Mouse (Mus musculus): Measurements from ENCODE around the gene Nmur1.

Gene Nmur1

DNA sequence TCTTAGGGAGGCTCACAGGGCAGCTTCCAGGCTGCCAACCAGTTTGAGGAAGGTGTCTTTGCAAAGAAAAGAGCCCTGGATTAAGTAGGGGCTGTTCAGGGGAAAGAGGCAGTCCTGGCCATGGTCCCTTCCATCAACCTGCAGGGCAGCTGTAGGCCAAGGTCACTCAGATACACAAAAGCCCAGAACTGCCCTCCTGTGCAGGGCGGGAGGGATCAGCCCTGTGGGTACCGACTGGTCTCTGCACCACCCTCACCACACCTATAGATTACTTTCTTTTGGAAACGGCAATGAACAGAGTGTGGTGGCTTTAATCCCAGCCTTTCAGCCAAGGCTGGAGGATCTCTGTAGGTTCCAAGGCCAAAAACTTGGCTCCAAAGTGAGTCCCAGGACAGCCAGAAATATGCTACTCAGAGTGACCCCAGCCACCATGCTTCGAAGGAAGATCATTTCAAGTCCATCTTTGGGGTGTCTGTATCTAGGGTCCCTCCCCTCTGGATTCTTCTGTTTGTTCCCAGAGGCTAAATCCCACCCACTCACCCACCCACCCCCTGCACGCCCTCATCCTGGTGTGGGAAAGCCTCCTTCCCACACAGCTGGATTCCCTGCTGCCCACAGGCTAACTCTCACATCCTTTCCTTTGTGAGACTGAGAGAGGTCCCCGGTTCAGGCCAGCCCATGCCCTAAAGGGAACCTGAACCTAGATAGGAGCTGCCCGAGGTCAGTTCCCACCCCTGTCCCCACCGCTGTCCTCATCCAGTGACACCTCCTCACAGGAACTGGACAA is 17.6 kb upstream of the Nmur1 start:
- TF ChIP-seq GATA4 (IDR thresholded peaks at IDR 0.05; ENCODE audit: insufficient replicate concordance, low read length): no peak

DNA sequence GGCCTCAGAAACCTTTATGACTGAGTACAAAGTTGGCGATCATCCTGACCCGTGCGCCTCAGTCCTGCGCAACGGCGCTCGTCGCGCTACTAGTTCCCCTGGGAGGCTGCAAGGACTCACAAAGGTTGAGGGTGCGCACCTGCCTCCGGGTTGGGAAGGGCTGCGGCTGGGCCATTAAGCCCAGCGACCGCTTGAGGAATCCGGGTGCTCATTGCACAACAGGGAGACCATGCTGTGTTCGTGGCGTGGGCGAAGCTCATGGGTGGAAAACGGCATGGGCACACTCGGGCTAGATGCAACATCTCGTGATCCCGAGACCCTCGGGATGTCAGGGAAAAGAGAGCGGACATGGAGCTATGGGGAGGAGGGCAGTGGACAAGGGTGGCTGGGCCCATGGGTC is 16.8 kb upstream of the Nmur1 start:
- TF ChIP-seq GATA4 (IDR thresholded peaks at IDR 0.05; ENCODE audit: insufficient replicate concordance, low read length): no peak

DNA sequence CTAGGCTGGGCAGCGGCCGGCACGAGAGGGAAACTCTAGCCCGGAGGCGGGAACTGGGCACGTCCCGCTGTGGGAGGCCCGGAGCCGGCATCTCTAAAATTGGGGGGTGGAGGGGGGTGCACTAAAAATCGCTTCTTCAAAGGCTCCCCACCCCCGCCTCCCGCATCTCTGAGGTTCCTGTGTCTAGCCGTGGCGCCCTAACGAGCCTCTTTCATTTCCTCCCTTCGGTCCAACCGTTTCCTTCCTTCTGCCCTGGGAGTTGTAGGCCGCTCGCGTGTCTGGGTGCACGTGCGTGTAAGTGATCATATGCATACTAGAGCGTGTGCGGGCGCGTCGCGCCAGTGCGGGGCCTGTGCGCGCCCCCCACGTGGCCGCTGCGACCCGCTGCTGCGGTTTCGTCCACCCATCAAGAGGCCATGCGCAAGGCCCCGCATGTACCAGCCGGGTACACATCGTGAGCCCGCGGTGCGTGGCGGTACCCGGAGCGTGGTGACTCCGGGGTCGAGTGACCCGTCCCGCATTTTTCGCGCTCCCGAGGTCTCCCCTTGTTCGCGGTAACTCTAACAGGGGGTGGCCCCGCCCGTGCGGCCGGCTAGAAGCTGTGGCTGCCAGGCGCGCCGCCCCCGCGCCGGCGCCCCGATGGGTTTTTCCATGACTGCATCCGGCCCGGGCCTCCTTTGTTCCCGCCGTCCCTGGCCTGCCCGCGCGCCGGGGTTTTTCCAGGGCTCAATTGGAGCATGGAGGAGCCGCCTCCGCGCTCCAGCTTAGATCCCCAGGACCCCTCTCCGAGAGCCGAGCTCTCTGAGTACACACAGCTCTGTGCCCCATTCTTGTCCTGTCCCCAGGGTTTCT is 16.2 kb upstream of the Nmur1 start:
- 0 out of 2 replicates have a peak, but pooled peaks have one; percentile 5 for TF ChIP-seq GATA4 (IDR thresholded peaks at IDR 0.05; ENCODE audit: insufficient replicate concordance, low read length)

DNA sequence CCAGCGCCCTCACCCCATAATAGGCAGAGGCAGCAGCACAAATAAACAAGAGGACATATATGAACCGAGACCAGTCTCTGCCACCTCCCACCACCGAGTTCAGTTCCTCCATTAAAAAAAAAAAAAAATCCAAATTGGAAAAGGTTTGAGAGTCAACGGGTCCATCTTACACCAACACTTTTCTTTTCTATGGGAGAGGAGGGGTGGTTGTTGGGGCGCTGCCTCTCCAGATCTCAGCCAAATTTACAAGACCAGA is 15.6 kb upstream of the Nmur1 start:
- no peak for TF ChIP-seq GATA4 (IDR thresholded peaks at IDR 0.05; ENCODE audit: insufficient replicate concordance, low read length)

DNA sequence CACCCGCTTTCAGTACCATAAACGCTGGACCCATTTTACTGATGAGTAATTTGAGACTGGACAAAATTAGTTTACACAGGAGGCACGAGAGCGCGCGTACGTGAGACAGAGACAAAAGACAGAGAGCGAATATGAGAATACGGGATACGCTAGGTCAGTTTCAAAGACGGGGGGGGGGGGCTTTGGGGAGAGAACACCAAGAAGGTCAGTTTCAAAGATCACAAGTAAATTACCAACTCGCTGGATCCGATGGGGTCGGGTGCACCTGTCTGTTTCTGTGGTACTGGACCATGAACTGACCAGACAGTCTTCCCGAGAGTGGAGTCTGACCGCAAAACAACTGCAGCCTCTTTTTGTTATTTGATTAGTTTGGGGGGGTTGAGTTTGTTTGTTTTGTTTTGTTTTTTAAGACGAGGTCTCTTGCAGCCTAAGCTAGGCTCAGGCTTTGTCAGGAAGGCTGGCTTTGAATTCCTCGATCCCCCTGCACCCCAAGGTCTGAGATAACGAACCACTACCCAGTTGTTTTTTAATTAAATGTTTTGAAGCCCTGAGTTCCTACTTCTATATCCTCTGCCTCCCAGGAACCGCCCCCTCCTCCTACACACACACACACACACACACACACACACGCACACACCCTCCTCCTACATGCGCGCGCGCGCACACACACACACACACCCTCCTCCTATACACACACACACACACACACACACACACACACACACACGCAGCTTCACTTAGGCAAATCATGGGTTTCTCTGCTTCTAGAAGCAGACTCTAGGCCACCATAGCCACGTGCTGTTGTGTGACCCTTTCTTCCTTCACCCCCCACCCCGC is 15.1 kb upstream of the Nmur1 start:
- no peak for TF ChIP-seq GATA4 (IDR thresholded peaks at IDR 0.05; ENCODE audit: insufficient replicate concordance, low read length)

DNA sequence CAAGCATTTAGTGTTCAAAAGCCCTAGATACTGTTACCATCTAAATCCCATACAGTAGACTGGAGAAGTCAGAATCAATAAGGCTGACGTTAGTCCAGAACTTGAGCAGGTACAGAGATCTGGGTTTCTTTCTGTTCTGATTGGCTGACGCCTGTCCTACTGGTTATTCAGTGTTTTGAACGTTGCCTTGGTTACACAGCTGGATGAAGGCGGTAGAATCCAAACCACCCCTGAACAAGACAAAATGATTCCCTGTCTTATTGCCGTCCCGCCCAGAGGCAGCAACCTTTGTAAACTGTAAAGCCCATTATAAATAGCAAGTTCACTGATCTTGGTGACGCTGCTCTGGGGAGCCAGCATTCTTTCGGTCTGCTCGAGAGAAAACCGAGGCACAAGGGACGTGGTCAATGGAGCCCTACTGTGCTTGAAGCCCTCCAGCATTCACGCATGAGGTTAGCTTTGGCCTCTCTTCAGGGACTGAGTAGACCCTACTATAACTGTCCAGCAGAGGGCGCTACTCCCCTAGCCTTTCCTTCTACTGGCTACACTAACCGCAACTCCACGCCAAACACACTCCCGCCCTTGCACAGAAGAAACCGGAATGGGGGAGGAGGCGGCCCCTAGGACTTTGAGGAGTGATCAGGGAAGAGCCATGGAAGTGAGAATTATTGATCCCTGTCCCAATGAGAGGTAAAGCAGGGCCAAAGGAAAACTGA is 14.3 kb upstream of the Nmur1 start:
- TF ChIP-seq GATA4 (IDR thresholded peaks at IDR 0.05; ENCODE audit: insufficient replicate concordance, low read length): no peak

DNA sequence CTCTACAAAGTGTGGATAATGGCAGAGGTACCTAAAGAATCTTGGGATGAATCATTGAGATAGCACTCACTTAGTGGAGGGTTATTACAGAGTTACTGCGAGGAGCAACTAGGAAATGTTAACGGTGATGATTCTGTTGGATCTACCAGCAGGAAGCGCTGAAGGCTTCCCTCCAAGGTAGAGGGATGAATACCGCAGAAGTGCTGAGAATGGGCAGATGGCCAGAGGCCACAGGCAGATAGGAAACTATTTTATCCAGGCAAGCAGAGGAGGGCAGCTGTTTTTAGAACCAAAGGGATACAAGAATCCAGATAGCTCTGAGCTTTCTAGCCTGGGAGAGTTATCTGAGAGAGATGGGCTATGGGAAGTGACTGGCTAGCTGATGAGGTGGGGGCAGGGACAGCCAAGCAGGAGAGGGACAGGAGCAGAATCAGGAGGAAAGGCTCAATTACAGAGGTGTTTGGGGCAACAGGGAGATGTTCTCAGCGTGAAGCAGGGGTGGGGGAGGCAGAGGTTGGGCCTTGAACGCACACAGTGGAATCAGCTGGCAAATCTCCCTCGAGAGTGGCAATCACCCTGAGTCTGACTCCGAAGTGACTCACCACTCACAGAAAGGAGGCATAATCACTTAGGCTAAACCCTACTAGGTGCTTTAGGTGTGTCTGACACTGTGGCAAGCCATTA is 13.6 kb upstream of the Nmur1 start:
- TF ChIP-seq GATA4 (IDR thresholded peaks at IDR 0.05; ENCODE audit: insufficient replicate concordance, low read length): no peak

DNA sequence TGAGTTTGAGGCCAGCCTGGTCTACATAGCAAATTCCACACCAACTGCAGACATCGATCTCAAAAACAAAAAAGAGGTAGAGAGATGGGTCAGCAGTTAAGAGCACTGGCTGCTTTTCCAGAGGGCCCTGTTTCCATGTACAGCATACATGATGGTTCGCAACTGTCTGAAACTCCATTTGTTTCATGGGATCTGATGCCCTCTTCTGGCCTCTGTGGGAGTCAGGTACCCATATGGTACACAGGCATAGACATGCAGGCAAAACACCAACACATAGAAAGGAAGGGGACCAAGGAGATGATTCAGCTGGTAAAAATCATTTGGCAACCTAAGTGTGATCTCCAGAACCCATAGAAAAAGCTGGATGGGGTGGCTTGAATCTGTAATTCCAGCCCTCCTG is 12.5 kb upstream of the Nmur1 start:
- TF ChIP-seq GATA4 (IDR thresholded peaks at IDR 0.05; ENCODE audit: insufficient replicate concordance, low read length): no peak

DNA sequence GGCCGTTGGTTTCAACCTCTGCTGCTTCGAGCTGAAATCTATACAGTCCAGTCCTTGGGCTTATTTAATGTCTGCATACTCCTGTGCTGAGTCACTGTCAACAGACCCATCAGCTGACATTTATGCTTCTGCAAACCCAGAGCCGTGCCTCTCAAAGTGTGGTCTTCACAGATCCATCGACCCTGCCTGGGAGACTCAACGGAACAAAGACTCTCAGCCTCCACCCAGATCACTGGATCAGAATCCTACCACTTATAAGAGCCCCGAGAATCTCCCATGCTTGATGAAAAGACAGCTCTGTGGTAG is 11.9 kb upstream of the Nmur1 start:
- no peak for TF ChIP-seq GATA4 (IDR thresholded peaks at IDR 0.05; ENCODE audit: insufficient replicate concordance, low read length)

DNA sequence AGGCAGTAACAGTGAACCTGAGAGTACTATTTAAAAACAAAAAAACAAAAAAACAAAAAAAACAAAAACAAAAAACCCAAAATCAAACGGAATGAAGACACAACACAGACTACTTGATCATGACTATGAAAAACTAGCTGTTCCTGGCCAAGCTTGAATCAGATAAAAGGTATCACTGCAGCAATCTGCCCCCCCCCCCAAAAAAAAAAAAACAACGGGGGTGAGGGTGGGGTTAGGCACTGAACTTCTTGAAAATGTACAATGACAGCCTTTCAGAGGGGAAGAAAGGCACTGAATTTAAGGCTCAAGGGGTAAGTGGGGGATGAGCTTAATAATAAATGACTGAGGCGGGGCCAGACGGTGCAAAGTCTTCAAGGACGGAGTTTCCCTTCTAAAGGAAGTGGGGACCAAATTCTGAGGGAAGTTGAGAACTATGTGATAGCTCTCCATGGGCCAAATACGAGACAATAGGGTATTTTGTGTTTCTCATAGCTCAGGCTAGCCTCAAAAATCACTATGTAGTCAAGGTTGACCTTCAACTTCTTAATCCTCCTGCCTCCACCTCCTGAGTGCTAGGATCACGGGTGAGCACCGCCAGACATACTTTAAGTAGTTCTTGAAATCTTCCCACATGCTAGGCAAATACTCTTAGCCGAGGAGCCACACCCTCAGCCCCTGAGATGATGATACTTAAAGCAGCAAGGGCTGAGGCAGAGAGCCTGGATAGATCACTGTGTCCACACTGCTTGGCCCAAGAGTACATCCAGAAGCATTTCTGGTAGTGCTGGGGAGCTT is 11.4 kb upstream of the Nmur1 start:
- no peak for TF ChIP-seq GATA4 (IDR thresholded peaks at IDR 0.05; ENCODE audit: insufficient replicate concordance, low read length)

DNA sequence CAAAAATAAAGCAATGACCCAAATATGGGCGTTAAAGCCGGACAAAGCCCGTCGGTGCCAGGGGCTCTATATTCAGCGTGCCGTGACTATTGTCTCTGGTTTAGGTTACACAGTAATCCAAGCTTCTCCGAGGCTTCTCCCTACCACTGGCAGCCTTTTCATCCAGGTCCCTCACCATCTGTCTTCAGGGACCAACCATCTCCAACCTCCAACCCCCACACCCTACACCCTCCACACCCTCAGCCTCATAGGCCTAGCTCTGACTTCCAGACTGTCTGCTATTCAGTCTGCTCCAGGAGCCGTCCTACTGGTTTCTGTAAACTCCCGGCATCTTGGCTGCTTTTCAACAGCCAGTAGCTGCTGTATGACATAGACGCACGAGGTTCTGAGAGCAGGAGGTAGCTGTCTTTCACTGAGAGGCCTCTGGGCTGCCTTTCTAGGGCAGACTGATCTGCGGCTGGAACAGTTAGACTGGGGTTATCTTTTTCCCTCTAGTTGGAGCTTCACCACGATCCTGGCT is 9.3 kb upstream of the Nmur1 start:
- no peak for TF ChIP-seq GATA4 (IDR thresholded peaks at IDR 0.05; ENCODE audit: insufficient replicate concordance, low read length)

DNA sequence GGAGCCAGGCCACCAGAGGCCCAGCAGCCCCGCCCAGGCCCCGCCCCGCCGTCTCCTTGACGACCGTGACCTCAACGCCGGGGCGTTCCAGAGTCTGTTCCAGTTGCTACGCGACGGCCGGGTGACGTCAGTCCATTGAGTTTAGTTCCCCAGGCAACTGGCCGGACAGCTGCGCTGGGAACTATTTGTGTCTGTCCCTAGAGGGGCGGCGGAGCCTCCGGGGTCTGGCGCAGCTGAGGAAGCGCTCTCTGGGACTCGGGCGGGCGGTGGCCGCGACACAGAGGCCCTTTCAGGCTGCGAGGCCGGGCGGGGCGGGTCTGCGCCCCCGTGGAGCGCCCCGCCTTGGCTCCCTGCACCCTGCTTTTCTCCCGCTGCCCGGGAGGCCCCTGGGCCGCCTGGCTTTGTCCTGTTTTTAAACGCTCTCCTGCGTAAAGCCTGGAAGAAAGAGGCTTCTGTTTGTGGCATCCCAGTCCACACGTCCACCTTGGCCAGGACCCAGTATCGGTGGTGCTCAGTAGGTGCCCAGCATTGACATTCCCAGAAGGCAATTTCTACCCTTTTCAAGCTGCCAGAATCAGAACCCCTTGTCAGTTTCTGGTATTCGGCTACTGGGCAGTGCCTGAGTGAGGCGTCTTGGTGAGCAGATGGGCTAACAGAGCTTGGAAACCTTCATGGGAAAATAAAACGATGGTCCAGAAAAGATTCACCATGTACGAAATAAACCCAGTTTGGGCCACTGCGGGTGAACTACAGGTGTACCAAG is 8.6 kb upstream of the Nmur1 start:
- TF ChIP-seq GATA4 (IDR thresholded peaks at IDR 0.05; ENCODE audit: insufficient replicate concordance, low read length): no peak; the same call in 1 of the 2 replicates

DNA sequence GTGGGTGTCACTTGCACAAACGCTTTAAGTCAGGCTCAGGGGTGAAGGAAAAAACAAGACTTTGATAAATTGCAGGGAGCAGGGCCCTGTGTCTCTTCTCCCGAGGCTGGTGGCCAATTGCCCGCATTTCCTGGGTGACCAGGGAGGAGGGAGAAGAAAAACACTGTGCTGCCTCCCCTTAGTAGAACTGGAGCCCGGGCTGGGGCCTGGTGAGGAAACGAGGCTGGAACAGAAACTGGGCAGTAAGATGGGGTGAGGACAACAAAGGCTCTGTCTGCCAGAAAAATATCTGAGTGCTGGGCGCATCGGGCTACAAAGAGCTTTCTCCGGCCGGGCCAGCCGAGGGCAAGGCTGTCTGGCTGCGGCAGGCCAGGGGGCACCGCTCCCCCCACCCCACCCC is 8.0 kb upstream of the Nmur1 start:
- TF ChIP-seq GATA4 (IDR thresholded peaks at IDR 0.05; ENCODE audit: insufficient replicate concordance, low read length): no peak
